Mouse (Mus musculus) liver, embryonic 15.5 days (tissue): ENCODE data around the gene Bicdl1. TPM values are rescaled to one million over a fixed set of nuclear protein-coding genes. Genes with fewer than 3 reads are reported as not detected.
A peak's percentile ranks its signal among the peaks of the same experiment; 100 is the strongest.

Source experiments
- ATAC-seq: fragments of 200-750 bp; cut with Nextera tagmentation; 2 replicates; pipeline ENCODE4 v1.8.0; 2017; ENCODE audit warnings: moderate number of reproducible peaks, mild to moderate bottlenecking, moderate library complexity; ENCODE audit not compliant: insufficient read depth
- H3K27ac ChIP-seq: fragments of 300-500 bp; sonication (generic); replicated peaks from 2 replicates; pipeline ENCODE4 v1.5.1; 2015; ENCODE audit warnings: mild to moderate bottlenecking, inconsistent platforms
- H3K27me3 ChIP-seq: fragments of 300-500 bp; sonication (generic); 2 replicates; pipeline ENCODE4 v1.6.1; 2015; ENCODE audit warnings: mild to moderate bottlenecking, inconsistent platforms
- H3K36me3 ChIP-seq: fragments of 300-500 bp; sonication (generic); replicated peaks from 2 replicates; pipeline ENCODE4 v1.6.1; 2015; ENCODE audit warnings: moderate library complexity, mild to moderate bottlenecking, inconsistent platforms
- H3K4me1 ChIP-seq: fragments of 300-500 bp; sonication (generic); replicated peaks from 2 replicates; pipeline ENCODE4 v1.6.1; 2015; ENCODE audit warnings: inconsistent platforms
- H3K4me2 ChIP-seq: fragments of 300-500 bp; sonication (generic); 2 replicates; pipeline ENCODE4 v1.6.1; 2015; ENCODE audit warnings: moderate library complexity, mild to moderate bottlenecking, inconsistent platforms
- H3K4me3 ChIP-seq: fragments of 300-500 bp; sonication (generic); replicated peaks from 2 replicates; pipeline ENCODE4 v1.5.1; 2015; ENCODE audit warnings: mild to moderate bottlenecking, inconsistent platforms
- H3K9ac ChIP-seq: fragments of 300-500 bp; sonication (generic); 2 replicates; pipeline ENCODE4 v1.6.1; 2015; ENCODE audit warnings: moderate library complexity, mild to moderate bottlenecking, inconsistent platforms
- H3K9me3 ChIP-seq: fragments of 300-500 bp; sonication (generic); replicated peaks from 2 replicates; pipeline ENCODE4 v1.6.1; 2016; ENCODE audit warnings: inconsistent platforms
- WGBS: fragments of 180-500 bp; shearing (Covaris S2); methylation state at CpG from one replicate; pipeline ENCODE4 v1.1.7; 2015; ENCODE audit warnings: mixed read lengths; ENCODE audit not compliant: insufficient replicate concordance; 5-methylcytosine and 5-hydroxymethylcytosine counted together
- polyA plus RNA-seq: library from polyadenylated mRNA; unstranded; fragments of >200 nt; fragmentation: Nextera tagmentation; extraction: Ambion mirVana; gene quantifications from 2 replicates; pipeline ENCODE4 v1.2.1, GENCODE M21; 2015

Gene Bicdl1
- polyA plus RNA-seq, 1 experiment from 2014 or later = 2.1 TPM

DNA sequence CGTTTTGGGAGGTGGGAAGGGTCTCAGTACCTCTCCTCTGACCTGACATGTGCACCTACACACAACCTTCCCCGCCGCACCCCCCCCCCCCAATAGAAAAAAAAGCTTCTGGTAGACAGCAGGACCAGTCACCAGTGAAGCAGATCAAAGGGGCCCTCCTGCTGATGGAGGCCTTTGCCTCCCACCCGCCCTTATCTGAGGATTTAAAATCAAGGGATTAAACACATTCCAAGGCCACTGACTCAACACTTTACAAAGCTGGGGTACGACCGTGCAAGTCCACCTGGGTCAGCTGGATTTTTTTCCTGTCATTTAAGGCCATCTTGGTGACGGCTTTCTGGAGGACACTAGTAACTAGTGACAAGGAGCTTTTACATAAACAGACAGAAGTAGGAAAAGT, 63.5 kb downstream of the Bicdl1 start:
- WGBS = 38% methylated on average over 7 of the region's 7 CpGs
- ATAC-seq = no peak

DNA sequence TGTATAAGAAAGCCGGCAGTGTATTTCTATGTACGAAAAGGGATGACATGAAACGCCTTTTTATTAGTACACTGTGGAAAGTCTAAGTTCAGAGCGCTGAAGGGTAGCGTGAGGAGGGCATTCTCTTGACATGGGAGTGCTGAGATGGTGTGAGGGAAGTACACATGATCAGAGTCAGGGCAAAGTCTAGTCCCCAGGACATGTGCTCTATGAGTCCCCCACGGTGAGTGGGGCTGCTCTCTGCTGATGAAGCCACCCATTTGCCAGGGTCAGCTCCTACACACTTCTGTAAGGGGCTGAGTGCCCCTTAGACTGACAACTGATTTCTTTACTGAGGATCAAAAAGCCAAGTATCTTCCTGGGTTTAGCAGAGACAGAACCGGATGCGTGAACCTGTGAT, 64.2 kb downstream of the Bicdl1 start:
- no peaks in the 10 kb centered on the region for H3K27me3 ChIP-seq
- ATAC-seq = no peak
- no peak overlapping the region for H3K4me2 ChIP-seq
- no peaks in the 10 kb centered on the region for H3K9me3 ChIP-seq
- H3K36me3 ChIP-seq = no peaks in the 10 kb centered on the region
- H3K9ac ChIP-seq = no peak overlapping the region
- WGBS = 72% methylated on average over 8 of the region's 8 CpGs
- H3K4me3 ChIP-seq = no peak overlapping the region
- H3K4me1 ChIP-seq = no peaks in the 10 kb centered on the region
- no peak overlapping the region for H3K27ac ChIP-seq

More for the DNA sequence above, 63.5 kb downstream of the Bicdl1 start:
- Histone ChIP-seq H3K4me2 (no peak overlapping the region), H3K4me1 (no peaks in the 10 kb centered on the region), H3K27me3 (no peaks in the 10 kb centered on the region), H3K36me3 (no peaks in the 10 kb centered on the region), H3K9me3 (no peaks in the 10 kb centered on the region), H3K27ac (no peak overlapping the region), H3K9ac (no peak overlapping the region), H3K4me3 (no peak overlapping the region)

DNA sequence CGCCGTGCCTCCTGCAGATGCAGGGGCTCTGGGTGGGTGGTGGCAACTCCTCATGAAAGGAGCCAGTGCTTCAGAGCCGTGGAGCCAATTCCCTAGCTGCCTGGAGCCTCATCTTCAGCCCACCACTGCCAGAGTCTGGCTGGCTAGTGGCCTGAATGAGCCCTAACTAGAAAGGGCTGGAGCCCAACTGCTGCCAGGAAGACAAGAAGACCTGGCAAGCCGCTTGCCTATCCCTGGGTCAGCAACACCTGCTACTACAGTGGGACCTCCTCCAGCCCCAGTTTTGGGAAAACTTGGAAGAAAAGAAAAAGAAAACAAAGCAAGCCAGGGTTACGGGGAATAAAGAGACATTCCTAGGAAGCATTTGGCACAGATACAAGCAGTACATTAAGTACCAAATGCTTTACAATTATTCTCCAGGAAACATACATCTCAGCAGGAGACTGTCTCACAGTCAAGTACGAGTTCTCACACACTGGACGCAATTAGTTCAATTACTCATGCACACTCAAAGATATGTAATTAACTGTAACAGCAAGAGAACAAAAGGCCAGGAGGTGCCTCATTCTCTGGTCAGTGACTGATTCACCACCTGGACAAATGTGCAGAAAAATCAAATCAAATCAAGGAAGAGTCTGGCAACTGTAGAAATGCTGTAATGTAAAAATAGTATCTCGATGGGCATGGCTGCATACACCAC, 64.9 kb downstream of the Bicdl1 start:
- ATAC-seq = no peak

DNA sequence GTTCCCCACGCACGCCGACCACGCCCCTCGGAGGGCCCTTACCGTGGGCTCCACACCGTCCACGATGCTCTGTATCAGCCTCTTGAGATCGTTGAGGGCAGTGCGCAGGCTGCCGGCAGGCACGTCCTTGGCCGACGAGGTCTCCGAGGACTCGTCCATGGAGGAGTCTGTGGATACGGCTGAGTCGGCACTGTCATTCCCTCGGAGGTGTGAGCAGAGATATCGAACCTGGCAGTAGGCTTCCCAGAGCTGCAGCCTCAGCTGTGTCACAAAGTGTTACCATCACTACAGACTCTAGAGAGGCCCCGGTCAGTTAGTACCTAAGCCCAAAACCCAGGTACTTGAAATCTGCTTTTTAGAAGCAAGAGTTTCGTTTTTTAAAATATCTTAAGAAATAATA, 68.8 kb downstream of the Bicdl1 start:
- H3K4me3 ChIP-seq = no peak overlapping the region
- H3K27me3 ChIP-seq = no peaks in the 10 kb centered on the region
- WGBS = 72% methylated on average over 22 of the region's 22 CpGs

More for the DNA sequence above, 64.9 kb downstream of the Bicdl1 start:
- Histone ChIP-seq H3K27me3 (no peaks in the 10 kb centered on the region), H3K27ac (no peak overlapping the region), H3K4me1 (no peaks in the 10 kb centered on the region), H3K9ac (no peak overlapping the region), H3K4me2 (no peak overlapping the region), H3K36me3 (no peaks in the 10 kb centered on the region), H3K9me3 (no peaks in the 10 kb centered on the region), H3K4me3 (no peak overlapping the region)
- 58% methylated on average over 8 of the region's 8 CpGs for WGBS

DNA sequence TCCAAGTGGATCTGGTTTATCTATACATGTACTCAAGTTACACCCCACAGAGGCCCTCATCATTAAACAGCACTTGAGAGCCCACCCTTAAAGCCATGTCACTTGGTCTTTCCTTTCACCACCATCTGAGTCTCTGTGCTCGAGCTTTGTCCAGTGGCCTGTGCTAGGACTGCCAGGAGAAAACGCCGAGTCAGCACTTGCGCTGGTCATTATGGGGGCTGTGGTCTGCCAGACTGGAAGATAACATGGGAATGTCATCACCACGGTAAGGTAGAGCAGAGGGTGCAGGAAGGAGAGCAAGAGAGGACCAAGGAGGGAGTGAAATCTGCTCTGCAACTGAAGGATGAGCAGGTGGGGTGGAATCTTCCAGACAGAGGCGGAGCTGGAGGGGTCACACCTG, 73.1 kb downstream of the Bicdl1 start:
- H3K9me3 ChIP-seq = no peaks in the 10 kb centered on the region
- 57% methylated on average over 6 of the region's 6 CpGs for WGBS

More for the DNA sequence above, 68.8 kb downstream of the Bicdl1 start:
- Histone ChIP-seq H3K4me2 (no peak overlapping the region), H3K27ac (no peak overlapping the region), H3K36me3 (no peaks in the 10 kb centered on the region), H3K9ac (no peak overlapping the region), H3K4me1 (no peaks in the 10 kb centered on the region), H3K9me3 (no peaks in the 10 kb centered on the region)
- ATAC-seq = no peak

DNA sequence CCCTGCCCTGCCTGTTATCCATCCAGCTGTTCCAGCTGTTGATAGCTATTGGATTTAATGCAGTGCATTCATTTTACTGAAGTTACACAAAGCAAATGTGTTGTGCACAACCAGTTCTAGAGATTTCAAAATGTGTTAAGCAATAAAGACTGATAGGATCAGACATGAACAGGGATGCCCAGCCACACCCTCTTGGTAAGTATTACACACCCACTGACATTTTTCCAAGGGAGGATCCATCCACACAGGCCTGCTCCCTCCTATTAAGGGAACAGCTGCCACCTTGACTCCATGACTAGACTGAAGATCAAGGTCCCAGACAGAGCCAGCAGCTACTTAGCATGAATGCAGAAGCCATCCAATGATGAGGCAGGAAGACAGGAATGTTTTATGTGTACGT, 74.2 kb downstream of the Bicdl1 start:
- H3K36me3 ChIP-seq = no peaks in the 10 kb centered on the region
- H3K4me1 ChIP-seq = peaks cover 13% of the 10 kb centered on the region
- H3K4me2 ChIP-seq = no peak overlapping the region
- no peak overlapping the region for H3K4me3 ChIP-seq
- no peak for ATAC-seq
- no peak overlapping the region for H3K9ac ChIP-seq
- H3K27me3 ChIP-seq = no peaks in the 10 kb centered on the region
- 70% methylated on average over 1 of the region's 1 CpGs for WGBS
- no peaks in the 10 kb centered on the region for H3K9me3 ChIP-seq
- H3K27ac ChIP-seq = no peak overlapping the region

More for the DNA sequence above, 73.1 kb downstream of the Bicdl1 start:
- ATAC-seq = no peak
- no peaks in the 10 kb centered on the region for H3K27me3 ChIP-seq
- no peaks in the 10 kb centered on the region for H3K36me3 ChIP-seq
- H3K4me2 ChIP-seq = no peak overlapping the region
- no peak overlapping the region for H3K9ac ChIP-seq
- H3K4me1 ChIP-seq = peaks cover 4% of the 10 kb centered on the region; the same call in 1 of the 2 replicates
- no peak overlapping the region for H3K4me3 ChIP-seq
- H3K27ac ChIP-seq = no peak overlapping the region

DNA sequence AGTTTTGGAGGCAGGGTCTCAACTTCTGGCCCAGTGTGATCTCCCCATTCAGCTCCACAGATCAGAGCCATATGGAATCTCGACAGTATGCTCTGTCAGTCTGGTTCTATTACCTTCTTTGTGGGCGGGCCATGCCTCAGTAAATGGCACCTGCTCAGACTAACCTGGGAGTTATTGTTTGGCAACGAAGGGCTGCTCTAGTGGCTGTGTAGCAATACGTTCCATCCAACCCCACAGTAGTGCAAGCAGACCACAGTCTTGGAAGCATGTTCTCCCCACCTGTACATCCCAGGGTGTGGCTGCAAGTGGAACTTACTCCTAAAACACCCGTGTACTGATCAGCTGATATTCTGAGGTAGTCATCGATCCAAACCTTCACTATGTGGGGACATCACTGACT, 74.7 kb downstream of the Bicdl1 start:
- no peaks in the 10 kb centered on the region for H3K27me3 ChIP-seq
- H3K36me3 ChIP-seq = no peaks in the 10 kb centered on the region
- ATAC-seq = no peak
- H3K4me3 ChIP-seq = no peak overlapping the region
- no peaks in the 10 kb centered on the region for H3K9me3 ChIP-seq
- H3K9ac ChIP-seq = no peak overlapping the region
- no peak overlapping the region for H3K27ac ChIP-seq
- peaks cover 18% of the 10 kb centered on the region for H3K4me1 ChIP-seq
- H3K4me2 ChIP-seq = no peak overlapping the region
- 52% methylated on average over 6 of the region's 6 CpGs for WGBS

DNA sequence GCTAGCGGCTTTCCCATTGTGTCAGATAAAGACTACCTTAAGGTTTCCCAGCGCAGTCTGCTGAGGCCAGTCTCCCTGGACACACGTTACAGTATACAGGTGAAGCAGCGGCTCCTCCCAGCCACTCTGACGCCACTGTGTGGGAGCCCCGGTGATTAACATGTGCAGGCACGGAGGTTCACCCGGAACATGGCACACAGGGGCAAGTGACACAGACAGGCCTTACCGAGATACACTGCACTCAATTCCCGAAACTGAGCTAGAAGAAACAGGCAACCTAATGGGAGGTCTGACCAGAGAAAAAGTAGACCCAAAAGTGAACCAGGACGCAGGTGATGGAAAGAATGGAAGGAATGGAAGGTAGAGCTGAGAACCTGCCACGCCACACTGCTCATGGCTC, 77.6 kb downstream of the Bicdl1 start:
- H3K27me3 ChIP-seq = no peaks in the 10 kb centered on the region
- H3K4me1 ChIP-seq = peaks cover 18% of the 10 kb centered on the region
- no peak overlapping the region for H3K4me3 ChIP-seq
- H3K27ac ChIP-seq = no peak overlapping the region
- 82% methylated on average over 12 of the region's 12 CpGs for WGBS
- no peak for ATAC-seq
- no peak overlapping the region for H3K4me2 ChIP-seq
- no peak overlapping the region for H3K9ac ChIP-seq
- H3K9me3 ChIP-seq = no peaks in the 10 kb centered on the region
- H3K36me3 ChIP-seq = no peaks in the 10 kb centered on the region

DNA sequence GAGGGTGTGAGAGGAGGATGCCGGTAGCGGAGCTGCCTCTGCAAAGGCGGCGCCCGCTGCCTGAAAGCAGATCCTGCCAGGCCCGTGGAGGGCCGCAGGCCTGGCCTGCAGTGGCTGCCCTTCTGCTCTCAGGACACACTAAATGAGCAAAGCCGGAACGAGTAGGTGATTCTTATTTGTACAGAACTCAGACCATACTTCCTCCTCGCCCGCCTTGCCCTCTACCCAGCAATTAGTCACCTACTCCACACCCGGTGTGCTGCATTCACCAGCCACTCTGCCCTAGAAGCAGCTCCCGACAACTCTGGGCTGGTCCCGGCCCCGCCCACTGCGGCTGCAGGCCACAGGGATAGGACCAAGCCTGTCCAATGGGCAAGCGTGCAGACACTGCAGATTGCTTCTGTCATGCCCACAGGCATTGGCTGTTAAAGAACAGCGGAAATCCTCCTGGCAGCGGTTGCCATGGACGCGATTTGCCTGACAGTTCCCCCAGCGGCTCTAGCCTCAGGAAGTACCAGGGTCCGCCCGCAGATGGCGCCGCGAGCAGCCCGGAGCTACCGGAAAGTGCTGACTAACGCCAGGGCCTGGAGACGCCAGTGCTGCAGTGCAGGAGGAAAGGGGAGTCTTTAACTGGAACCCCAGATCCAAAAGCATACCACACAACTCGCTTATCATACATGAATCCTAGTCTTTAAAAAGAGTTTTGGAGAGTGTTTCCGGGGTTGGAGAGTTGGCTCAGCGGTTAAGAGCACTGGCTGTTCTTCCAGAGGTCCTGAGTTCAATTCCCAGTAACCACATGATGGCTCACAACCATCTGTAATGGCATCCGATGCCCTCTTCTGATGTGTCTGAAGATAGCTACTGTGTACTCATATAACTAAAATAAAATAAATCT, 78.5 kb downstream of the Bicdl1 start:
- H3K9ac ChIP-seq = peak overlapping the region; percentile 50
- 2% methylated on average over 35 of the region's 35 CpGs for WGBS
- H3K4me2 ChIP-seq = peak overlapping the region; percentile 71
- peaks cover under 1% of the 10 kb centered on the region; the same call in 1 of the 2 replicates for H3K36me3 ChIP-seq
- H3K4me3 ChIP-seq = peak overlapping the region; percentile 48
- ATAC-seq = peak; percentile 100
- H3K9me3 ChIP-seq = no peaks in the 10 kb centered on the region
- H3K4me1 ChIP-seq = peaks cover 18% of the 10 kb centered on the region
- H3K27me3 ChIP-seq = no peaks in the 10 kb centered on the region
- peak overlapping the region; percentile 64 for H3K27ac ChIP-seq

DNA sequence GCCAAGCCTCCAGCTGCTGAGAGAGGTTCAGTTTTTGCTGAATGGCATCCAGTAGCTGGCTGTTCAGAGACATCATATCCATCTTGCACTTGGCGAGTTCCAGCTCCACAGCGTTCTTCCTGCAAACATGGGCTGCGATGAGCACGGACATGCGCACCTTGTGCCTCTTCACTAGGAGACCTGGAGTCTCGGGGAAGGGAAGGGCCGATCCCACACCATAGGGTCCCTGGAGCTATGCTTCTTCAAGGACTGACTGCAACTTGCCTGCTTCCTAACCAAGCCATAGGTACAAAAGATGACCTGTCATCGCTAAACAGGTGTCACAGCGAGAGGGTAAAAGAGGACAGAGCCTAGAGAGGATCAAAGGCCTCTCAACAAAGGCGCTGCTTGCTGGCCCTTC, 79.6 kb downstream of the Bicdl1 start:
- 0 out of 2 replicates have a peak overlapping the region, but pooled peaks have one; percentile 50 for H3K9ac ChIP-seq
- no peak overlapping the region for H3K27ac ChIP-seq
- H3K36me3 ChIP-seq = peaks cover 10% of the 10 kb centered on the region
- no peak for ATAC-seq
- H3K4me1 ChIP-seq = peaks cover 18% of the 10 kb centered on the region
- no peaks in the 10 kb centered on the region for H3K9me3 ChIP-seq
- H3K4me2 ChIP-seq = peak overlapping the region; percentile 71
- no peak overlapping the region for H3K4me3 ChIP-seq
- H3K27me3 ChIP-seq = no peaks in the 10 kb centered on the region
- 87% methylated on average over 10 of the region's 10 CpGs for whole genome bisulfite sequencing

DNA sequence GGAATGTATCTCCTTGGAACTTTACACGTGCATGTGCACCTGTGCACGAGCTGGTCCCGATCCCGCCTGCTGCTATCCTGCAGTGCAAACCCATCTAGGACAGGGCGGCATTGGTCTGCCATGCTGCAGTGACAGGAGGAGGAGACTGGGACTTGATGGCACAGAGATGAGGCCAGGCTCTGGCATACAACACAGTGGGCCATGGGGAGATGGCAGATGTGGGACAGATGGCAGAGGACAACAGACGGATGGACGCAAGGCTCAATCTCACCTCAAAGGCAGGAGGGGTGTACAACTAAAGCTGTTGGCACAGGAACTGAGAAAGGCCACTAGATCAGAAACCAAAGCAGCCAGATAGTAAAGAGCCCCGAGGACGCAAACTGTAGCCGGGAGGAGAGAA, 80.5 kb downstream of the Bicdl1 start:
- 84% methylated on average over 10 of the region's 10 CpGs for WGBS
- Histone ChIP-seq H3K4me1 (peaks cover 18% of the 10 kb centered on the region), H3K4me2 (no peak overlapping the region), H3K27me3 (no peaks in the 10 kb centered on the region), H3K36me3 (peaks cover 19% of the 10 kb centered on the region), H3K4me3 (no peak overlapping the region), H3K9ac (no peak overlapping the region), H3K27ac (no peak overlapping the region), H3K9me3 (no peaks in the 10 kb centered on the region)
- no peak for ATAC-seq
